ENCODE assay signal across 29 mouse cellular contexts in the genomic region with DNA sequence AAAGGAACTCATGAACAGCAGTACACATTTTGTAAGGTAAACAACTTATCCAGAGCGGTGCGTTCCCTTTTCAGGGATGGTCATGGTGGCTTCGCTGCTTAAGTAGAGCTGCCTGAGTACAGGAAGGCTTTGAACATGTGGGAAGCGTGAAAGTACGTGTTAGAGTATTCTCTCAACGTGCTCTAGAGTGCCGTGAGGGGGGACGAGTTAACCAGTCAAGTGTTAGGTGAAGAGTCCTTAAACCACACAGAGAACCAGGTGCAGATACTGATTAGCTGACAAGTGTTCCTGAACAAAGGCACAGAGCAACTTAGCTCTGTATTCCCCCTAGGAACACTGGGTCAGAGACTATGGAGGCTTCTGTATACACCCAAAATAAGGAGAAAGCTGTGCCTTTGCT.
"Had no signal": no experiment of that assay in that cellular context is flagged by ENCODE, and none has a peak within 500 bp of the region (broad histone marks: within the 10 kb centered on the region; RNA-seq: fewer than 3 reads in every experiment).

No protein-coding gene starts in this region.

- H3K4me3 ChIP-seq: left cerebral cortex, adult 2 months; limb, embryonic 10.5 days; limb, embryonic 12.5 days; limb, embryonic 13.5 days; limb, embryonic 15.5 days; liver, embryonic 12.5 days; liver, embryonic 13.5 days; liver, embryonic 15.5 days; lung, embryonic 15.5 days; megakaryocyte, embryonic 14.5 days; midbrain, embryonic 10.5 days; midbrain, embryonic 12.5 days; midbrain, embryonic 13.5 days; midbrain, embryonic 15.5 days; myocyte; neural tube, embryonic 12.5 days; neural tube, embryonic 13.5 days had no signal

- H3K4me2 ChIP-seq: limb, embryonic 12.5 days; limb, embryonic 13.5 days; limb, embryonic 15.5 days; liver, embryonic 11.5 days; liver, embryonic 12.5 days; liver, embryonic 13.5 days; liver, embryonic 15.5 days; lung, embryonic 14.5 days; lung, embryonic 15.5 days; midbrain, embryonic 12.5 days; midbrain, embryonic 13.5 days; midbrain, embryonic 15.5 days; neural tube, embryonic 12.5 days; neural tube, embryonic 13.5 days had no signal

- H3K27ac ChIP-seq: left cerebral cortex, adult 2 months; limb, embryonic 10.5 days; limb, embryonic 12.5 days; limb, embryonic 13.5 days; limb, embryonic 15.5 days; liver, embryonic 12.5 days; liver, embryonic 13.5 days; liver, embryonic 14.5 days; liver, embryonic 15.5 days; lung, embryonic 15.5 days; macrophage; midbrain, embryonic 10.5 days; midbrain, embryonic 12.5 days; midbrain, embryonic 13.5 days; midbrain, embryonic 15.5 days; neural tube, embryonic 12.5 days; neural tube, embryonic 13.5 days had no signal

- H3K4me1 ChIP-seq: limb, embryonic 10.5 days; limb, embryonic 12.5 days; limb, embryonic 13.5 days; limb, embryonic 15.5 days; liver, embryonic 12.5 days; liver, embryonic 13.5 days; liver, embryonic 15.5 days; lung, embryonic 15.5 days; megakaryocyte, embryonic 14.5 days; midbrain, embryonic 10.5 days; midbrain, embryonic 12.5 days; midbrain, embryonic 13.5 days; midbrain, embryonic 15.5 days; neural tube, embryonic 12.5 days; neural tube, embryonic 13.5 days had no signal

- H3K9me3 ChIP-seq: limb, embryonic 10.5 days; limb, embryonic 12.5 days; limb, embryonic 13.5 days; limb, embryonic 15.5 days; liver, embryonic 12.5 days; liver, embryonic 13.5 days; liver, embryonic 15.5 days; lung, embryonic 15.5 days; megakaryocyte, embryonic 14.5 days; midbrain, embryonic 10.5 days; midbrain, embryonic 12.5 days; midbrain, embryonic 13.5 days; midbrain, embryonic 15.5 days; neural tube, embryonic 12.5 days; neural tube, embryonic 13.5 days had no signal

- ATAC-seq: liver, embryonic 12.5 days; liver, postnatal 0 days; midbrain, embryonic 13.5 days; midbrain, embryonic 15.5 days; midbrain, embryonic 16.5 days had no signal

- DNase-seq: left cerebral cortex, postnatal 4 days; liver; liver, embryonic 13.5 days; liver, postnatal 0 days; lung, embryonic 14.5 days; lung, postnatal 10 days; lung, postnatal 36 days; lung, postnatal 4 days; midbrain, embryonic 14.5 days had no signal

- H3K27me3 ChIP-seq: limb, embryonic 12.5 days; limb, embryonic 13.5 days; limb, embryonic 15.5 days; liver, embryonic 12.5 days; liver, embryonic 13.5 days; liver, embryonic 15.5 days; lung, embryonic 15.5 days; megakaryocyte, embryonic 14.5 days; midbrain, embryonic 12.5 days; midbrain, embryonic 13.5 days; midbrain, embryonic 15.5 days; neural tube, embryonic 12.5 days; neural tube, embryonic 13.5 days had no signal

- H3K9ac ChIP-seq: limb, embryonic 12.5 days; limb, embryonic 13.5 days; limb, embryonic 15.5 days; liver, embryonic 12.5 days; liver, embryonic 13.5 days; liver, embryonic 14.5 days; liver, embryonic 15.5 days; liver, postnatal 0 days; lung, embryonic 14.5 days; lung, embryonic 15.5 days; midbrain, embryonic 12.5 days; midbrain, embryonic 13.5 days; midbrain, embryonic 15.5 days; neural tube, embryonic 12.5 days; neural tube, embryonic 13.5 days had no signal
